Mouse (Mus musculus) stomach, embryonic 15.5 days (tissue): ENCODE measurements around the gene Txk. TPM values are rescaled to one million over a fixed set of nuclear protein-coding genes. Genes with fewer than 3 reads are reported as not detected.

Experiments used
- ATAC-seq: fragments of 200-750 bp; cut with Nextera tagmentation; 2 replicates; pipeline ENCODE4 v1.8.0; 2017; ENCODE audit warnings: low read depth, moderate number of reproducible peaks, moderate TSS enrichment; ENCODE audit not compliant: insufficient read depth, low FRiP score
- H3K27ac ChIP-seq: fragments of 300-500 bp; sonication (generic); 2 replicates; pipeline ENCODE4 v1.5.1; 2015; ENCODE audit warnings: mild to moderate bottlenecking, inconsistent platforms
- H3K27me3 ChIP-seq: fragments of 300-500 bp; sonication (generic); replicated peaks from 2 replicates; pipeline ENCODE4 v1.6.1; 2015; ENCODE audit warnings: inconsistent platforms
- H3K36me3 ChIP-seq: fragments of 300-500 bp; sonication (generic); 2 replicates; pipeline ENCODE4 v1.6.1; 2015; ENCODE audit warnings: inconsistent platforms
- H3K4me1 ChIP-seq: fragments of 300-500 bp; sonication (generic); 2 replicates; pipeline ENCODE4 v1.6.1; 2015; ENCODE audit warnings: inconsistent platforms
- H3K4me2 ChIP-seq: fragments of 300-500 bp; sonication (generic); 2 replicates; pipeline ENCODE4 v1.6.1; 2015; ENCODE audit warnings: mild to moderate bottlenecking, inconsistent platforms
- H3K4me3 ChIP-seq: fragments of 300-500 bp; sonication (generic); replicated peaks from 2 replicates; pipeline ENCODE4 v1.5.1; 2015; ENCODE audit warnings: inconsistent platforms
- H3K9ac ChIP-seq: fragments of 300-500 bp; sonication (generic); 2 replicates; pipeline ENCODE4 v1.6.1; 2015; ENCODE audit warnings: inconsistent platforms
- H3K9me3 ChIP-seq: fragments of 300-500 bp; sonication (generic); 2 replicates; pipeline ENCODE4 v1.6.1; 2016; ENCODE audit warnings: inconsistent platforms
- WGBS: fragments of 180-500 bp; shearing (Covaris S2); methylation state at CpG from one replicate; pipeline ENCODE4 v1.1.7; 2015; 5-methylcytosine and 5-hydroxymethylcytosine counted together
- polyA plus RNA-seq: library from polyadenylated mRNA; unstranded; fragments of >200 nt; fragmentation: Nextera tagmentation; extraction: Ambion mirVana; gene quantifications from 2 replicates; pipeline ENCODE4 v1.2.1, GENCODE M21; 2015

Txk gene
- polyA plus RNA-seq, 1 experiment from 2014 or later = 0.36 TPM

DNA sequence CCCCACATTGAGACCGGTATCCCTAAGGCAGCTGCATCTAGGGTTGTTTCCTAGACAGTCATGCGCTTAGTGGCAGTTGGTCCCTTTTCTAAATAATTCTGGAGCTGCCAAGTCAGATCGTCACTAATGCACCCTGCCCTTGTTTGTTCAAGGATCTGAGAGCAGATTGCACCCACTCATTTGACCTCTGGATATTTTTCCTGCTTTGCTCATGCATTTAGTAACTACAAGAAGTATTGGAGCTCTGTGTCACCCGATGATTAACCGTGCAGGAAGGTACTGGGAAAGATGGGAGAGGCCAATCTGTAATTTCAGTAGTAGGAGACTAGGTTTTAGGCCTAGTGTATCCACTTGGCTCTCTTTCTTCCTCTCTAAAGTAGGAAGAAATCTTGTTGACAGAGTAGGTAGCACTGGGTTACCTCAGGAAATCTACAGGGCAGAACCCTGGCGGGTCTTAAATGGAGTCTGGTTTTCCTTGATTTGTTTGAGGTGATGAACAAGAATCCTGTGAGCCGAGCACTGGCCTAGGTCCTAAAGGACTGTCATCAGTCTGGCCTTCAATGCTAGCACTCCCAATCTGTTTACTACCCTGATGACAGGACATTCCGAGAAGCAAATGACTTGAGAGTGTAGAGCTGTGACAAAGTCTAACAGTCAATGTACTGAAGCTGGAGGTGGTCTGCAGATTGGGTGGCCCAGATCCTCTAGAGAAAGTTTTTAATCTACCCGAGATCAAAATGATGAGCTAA lies 103.4 kb downstream of the Txk start:
- H3K4me1 ChIP-seq = peaks cover 5% of the 10 kb centered on the region; the same call in 1 of the 2 replicates
- H3K27me3 ChIP-seq = 0 out of 2 replicates have a peak, but pooled peaks cover 6% of the 10 kb centered on the region
- 75% methylated on average over 9 of the region's 9 CpGs for WGBS
- no peak overlapping the region for H3K9ac ChIP-seq
- no peaks in the 10 kb centered on the region for H3K36me3 ChIP-seq
- no peak overlapping the region for H3K4me2 ChIP-seq
- H3K27ac ChIP-seq = no peak overlapping the region
- H3K4me3 ChIP-seq = 0 out of 2 replicates have a peak overlapping the region, but pooled peaks have one; percentile 56
- peak; percentile 14; the same call in 1 of the 2 replicates for ATAC-seq
- no peaks in the 10 kb centered on the region for H3K9me3 ChIP-seq

GRCm38 (mm10) chr5:72647958-72648595 lies 104.5 kb downstream of the Txk start:
- WGBS = 8% methylated on average over 18 of the region's 18 CpGs
- Histone ChIP-seq H3K36me3 (no peaks in the 10 kb centered on the region), H3K9ac (no peak overlapping the region), H3K27me3 (0 out of 2 replicates have a peak, but pooled peaks cover 6% of the 10 kb centered on the region), H3K9me3 (no peaks in the 10 kb centered on the region), H3K4me2 (peak overlapping the region; percentile 89), H3K27ac (0 out of 2 replicates have a peak overlapping the region, but pooled peaks have one; percentile 48), H3K4me3 (peak overlapping the region; percentile 56), H3K4me1 (peaks cover 5% of the 10 kb centered on the region; the same call in 1 of the 2 replicates)
- peak; percentile 28; the same call in 1 of the 2 replicates for ATAC-seq

DNA sequence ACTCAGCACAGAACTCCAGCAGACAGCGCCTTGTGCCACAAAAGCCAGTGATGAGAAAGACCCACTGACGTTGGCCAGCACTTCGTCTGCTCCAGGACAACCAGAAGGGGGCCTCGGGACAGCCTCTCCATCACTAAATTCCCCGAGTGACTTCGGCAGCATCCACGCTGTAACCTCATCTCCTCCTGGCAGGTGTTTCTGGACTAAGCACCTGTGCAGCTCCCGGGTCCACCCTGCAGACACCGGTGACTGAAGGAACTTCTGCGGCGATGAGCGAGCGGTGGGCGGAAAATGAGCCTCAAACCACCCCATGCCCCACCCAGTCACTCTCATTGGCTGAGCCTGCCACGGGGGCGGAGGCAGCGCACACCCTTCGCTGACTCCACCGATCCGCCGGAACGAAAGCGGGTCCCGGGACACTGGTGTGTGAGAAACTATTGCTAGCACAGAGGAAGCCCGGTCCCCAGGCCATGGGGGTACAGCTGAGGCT lies 105.1 kb downstream of the Txk start, which contains the start of gene Nipal1:
Gene Nipal1 (plus strand): TSS at position 378 of the 490 bp plus-strand sequence.
- under 1% methylated on average over 25 of the region's 25 CpGs for WGBS
- H3K4me2 ChIP-seq = peak within 1 kb of the TSS; percentile 89
- H3K4me1 ChIP-seq = peaks cover 5% of the 10 kb centered on the region; the same call in 1 of the 2 replicates
- H3K36me3 ChIP-seq = no peaks in the 10 kb centered on the region
- peak; percentile 89 for ATAC-seq
- peak within 1 kb of the TSS; percentile 56 for H3K4me3 ChIP-seq
- H3K27me3 ChIP-seq = 0 out of 2 replicates have a peak, but pooled peaks cover 6% of the 10 kb centered on the region
- no peak within 1 kb of the TSS for H3K9ac ChIP-seq
- H3K27ac ChIP-seq = peak within 1 kb of the TSS; percentile 48; the same call in 1 of the 2 replicates
- H3K9me3 ChIP-seq = no peaks in the 10 kb centered on the region

DNA sequence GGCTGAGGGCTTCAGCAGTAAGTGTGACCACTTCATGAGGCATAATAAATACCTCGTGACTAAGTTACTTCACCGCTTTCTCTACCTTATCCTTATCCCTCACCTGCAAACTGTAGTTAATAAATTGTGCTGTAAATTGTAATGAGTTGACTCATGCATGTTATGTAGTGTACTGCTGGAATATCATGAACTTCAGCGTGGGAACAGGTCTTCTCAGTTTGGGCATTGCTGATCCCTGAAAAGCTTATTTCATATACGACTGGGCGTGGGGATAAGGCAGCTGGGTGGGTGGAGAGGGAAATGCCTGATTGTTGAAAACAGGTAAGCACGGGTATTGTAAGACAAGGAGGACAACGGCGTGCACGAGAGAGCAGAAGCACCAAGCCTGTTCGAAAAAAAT lies 105.6 kb downstream of the Txk start:
- no peaks in the 10 kb centered on the region for H3K9me3 ChIP-seq
- peak; percentile 11; the same call in 1 of the 2 replicates for ATAC-seq
- peak overlapping the region; percentile 89 for H3K4me2 ChIP-seq
- peaks cover 5% of the 10 kb centered on the region; the same call in 1 of the 2 replicates for H3K4me1 ChIP-seq
- H3K9ac ChIP-seq = no peak overlapping the region
- H3K4me3 ChIP-seq = peak overlapping the region; percentile 56
- H3K27me3 ChIP-seq = 0 out of 2 replicates have a peak, but pooled peaks cover 6% of the 10 kb centered on the region
- no peaks in the 10 kb centered on the region for H3K36me3 ChIP-seq
- 27% methylated on average over 10 of the region's 10 CpGs for WGBS
- peak overlapping the region; percentile 8; the same call in 1 of the 2 replicates for H3K27ac ChIP-seq

DNA sequence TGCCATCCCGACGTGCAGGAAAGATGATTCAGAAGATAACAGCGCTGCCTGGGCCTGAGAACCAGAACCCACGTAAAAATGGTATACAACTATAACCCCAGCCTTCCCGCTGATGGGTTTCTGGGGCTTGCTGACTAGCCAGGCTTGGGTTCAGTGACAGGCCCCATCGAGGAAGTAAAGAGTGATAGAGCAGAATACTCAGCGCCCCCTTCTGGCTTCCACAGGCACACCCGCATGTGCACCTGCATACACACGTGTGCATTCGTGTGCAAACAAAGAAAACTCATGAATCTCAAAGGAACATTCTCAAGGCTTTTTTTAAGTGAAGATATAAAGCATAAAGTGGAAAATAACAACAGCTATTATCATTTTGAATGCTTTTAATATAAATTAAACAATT lies 106.4 kb downstream of the Txk start:
- no peaks in the 10 kb centered on the region for H3K9me3 ChIP-seq
- no peak overlapping the region for H3K4me3 ChIP-seq
- H3K4me2 ChIP-seq = no peak overlapping the region
- H3K27ac ChIP-seq = no peak overlapping the region
- WGBS = 41% methylated on average over 10 of the region's 10 CpGs
- H3K9ac ChIP-seq = no peak overlapping the region
- H3K27me3 ChIP-seq = 0 out of 2 replicates have a peak, but pooled peaks cover 6% of the 10 kb centered on the region
- H3K36me3 ChIP-seq = no peaks in the 10 kb centered on the region
- H3K4me1 ChIP-seq = peaks cover 5% of the 10 kb centered on the region; the same call in 1 of the 2 replicates
- ATAC-seq = no peak

Other genes starting within 250 kb of the Txk start
- 0.90 and 1.1 TPM in 2 replicates for gene Corin, start 248.3 kb downstream of the Txk start, polyA plus RNA-seq
- 18.1 and 18.5 TPM in 2 replicates for gene Nfxl1, start 193.1 kb downstream of the Txk start, polyA plus RNA-seq
- gene Zar1, start 171.5 kb downstream of the Txk start, polyA plus RNA-seq = 0.13 and 0.21 TPM in 2 replicates
- gene Gm5868, start 165.2 kb downstream of the Txk start, polyA plus RNA-seq = 0.41 and 0.67 TPM in 2 replicates
- gene Cnga1, start 108.5 kb downstream of the Txk start, polyA plus RNA-seq = not detected in 2 replicates
- 14.3 and 14.5 TPM in 2 replicates for gene Nipal1, start 105.0 kb downstream of the Txk start, polyA plus RNA-seq
- 9.9 and 10.8 TPM in 2 replicates for gene Tec, start 115.7 kb upstream of the Txk start, polyA plus RNA-seq
- gene Slain2, start 161.5 kb upstream of the Txk start, polyA plus RNA-seq = 15.2 and 16.2 TPM in 2 replicates
- not detected in 2 replicates for gene Gm10135, start 221.9 kb upstream of the Txk start, polyA plus RNA-seq